Mouse (Mus musculus) neural tube, embryonic 13.5 days (tissue): Measurements from ENCODE around the gene G3bp2. TPM values are rescaled to one million over a fixed set of nuclear protein-coding genes. Genes with fewer than 3 reads are reported as not detected.
"Not testable (repeated sequence)": the region's sequence is repeated elsewhere in the genome, so short reads cannot be mapped to it uniquely, and the experiment has no call there.

Source experiments
- ATAC-seq: fragments of 200-750 bp; cut with Nextera tagmentation; 2 replicates; pipeline ENCODE4 v1.8.0; 2017; ENCODE audit warnings: low read depth, mild to moderate bottlenecking, moderate TSS enrichment, moderate library complexity
- H3K27ac ChIP-seq: fragments of 300-500 bp; sonication (generic); replicated peaks from 2 replicates; pipeline ENCODE4 v1.5.1; 2015; ENCODE audit warnings: moderate library complexity, mild to moderate bottlenecking, inconsistent platforms
- H3K27me3 ChIP-seq: fragments of 300-500 bp; sonication (generic); 2 replicates; pipeline ENCODE4 v1.6.1; 2015; ENCODE audit warnings: mild to moderate bottlenecking, inconsistent platforms
- H3K36me3 ChIP-seq: fragments of 300-500 bp; sonication (generic); 2 replicates; pipeline ENCODE4 v1.6.1; 2015; ENCODE audit warnings: mild to moderate bottlenecking, inconsistent platforms
- H3K4me1 ChIP-seq: fragments of 300-500 bp; sonication (generic); replicated peaks from 2 replicates; pipeline ENCODE4 v1.6.1; 2015; ENCODE audit warnings: inconsistent platforms
- H3K4me2 ChIP-seq: fragments of 300-500 bp; sonication (generic); 2 replicates; pipeline ENCODE4 v1.6.1; 2015; ENCODE audit warnings: inconsistent platforms, mild to moderate bottlenecking, moderate library complexity
- H3K4me3 ChIP-seq: fragments of 300-500 bp; sonication (generic); 2 replicates; pipeline ENCODE4 v1.5.1; 2015; ENCODE audit warnings: mild to moderate bottlenecking, inconsistent platforms
- H3K9ac ChIP-seq: fragments of 300-500 bp; sonication (generic); 2 replicates; pipeline ENCODE4 v1.6.1; 2015; ENCODE audit warnings: moderate library complexity, mild to moderate bottlenecking, inconsistent platforms
- H3K9me3 ChIP-seq: fragments of 300-500 bp; sonication (generic); 2 replicates; pipeline ENCODE4 v1.6.1; 2016; ENCODE audit warnings: inconsistent platforms
- WGBS: fragments of 180-500 bp; shearing (Covaris S2); methylation state at CpG from one replicate; pipeline ENCODE4 v1.1.7; 2015; 5-methylcytosine and 5-hydroxymethylcytosine counted together
- polyA plus RNA-seq: library from polyadenylated mRNA; unstranded; fragments of >200 nt; fragmentation: Nextera tagmentation; extraction: Ambion mirVana; gene quantifications from 2 replicates; pipeline ENCODE4 v1.2.1, GENCODE M21; 2015

G3bp2 gene
- polyA plus RNA-seq, result 380 and 403 TPM in 2 replicates

GRCm38 (mm10) chr5:92083417-92084038 is at the start of gene G3bp2:
TSS of gene G3bp2 (minus strand) at chr5:92083719.
- peak within 1 kb of the TSS; percentile 57 for H3K4me2 ChIP-seq
- no peaks in the 10 kb centered on the region for H3K9me3 ChIP-seq
- peak within 1 kb of the TSS; percentile 97 for H3K27ac ChIP-seq
- under 1% methylated on average over 65 of the region's 65 CpGs for WGBS
- peaks cover 36% of the 10 kb centered on the region for H3K4me1 ChIP-seq
- peak within 1 kb of the TSS; percentile 82 for H3K4me3 ChIP-seq
- ATAC-seq, result peak; percentile 97
- H3K27me3 ChIP-seq, result no peaks in the 10 kb centered on the region
- H3K36me3 ChIP-seq, result no peaks in the 10 kb centered on the region
- H3K9ac ChIP-seq, result peak within 1 kb of the TSS; percentile 86

GRCm38 (mm10) chr5:92133006-92133405 is 49.5 kb upstream of the G3bp2 start:
- Histone ChIP-seq H3K36me3 (peaks cover 30% of the 10 kb centered on the region), H3K4me1 (peaks cover 16% of the 10 kb centered on the region)
- not testable (repeated sequence) for H3K27me3 ChIP-seq, H3K27ac ChIP-seq, H3K4me2 ChIP-seq, H3K9me3 ChIP-seq, H3K9ac ChIP-seq, H3K4me3 ChIP-seq, ATAC-seq
- WGBS, result 71% methylated on average over 4 of the region's 4 CpGs

- ATAC-seq, result no peak
- 94% methylated on average over 4 of the region's 4 CpGs for WGBS
Observed at GRCm38 (mm10) chr5:92132127-92132526, 48.6 kb upstream of the G3bp2 start.

GRCm38 (mm10) chr5:92130040-92130682 is 46.6 kb upstream of the G3bp2 start:
- Histone ChIP-seq H3K4me3 (no peak overlapping the region), H3K4me2 (no peak overlapping the region)
- WGBS, result 90% methylated on average over 6 of the region's 6 CpGs

More at GRCm38 (mm10) chr5:92132127-92132526, 48.6 kb upstream of the G3bp2 start:
- H3K9me3 ChIP-seq, result peaks cover 3% of the 10 kb centered on the region; the same call in 1 of the 2 replicates
- H3K4me2 ChIP-seq, result no peak overlapping the region
- peaks cover 23% of the 10 kb centered on the region for H3K4me1 ChIP-seq
- peaks cover 30% of the 10 kb centered on the region for H3K36me3 ChIP-seq
- H3K27ac ChIP-seq, result no peak overlapping the region
- H3K4me3 ChIP-seq, result no peak overlapping the region
- no peaks in the 10 kb centered on the region for H3K27me3 ChIP-seq
- no peak overlapping the region for H3K9ac ChIP-seq

GRCm38 (mm10) chr5:92129321-92129768 is 45.8 kb upstream of the G3bp2 start:
- peaks cover 48% of the 10 kb centered on the region for H3K36me3 ChIP-seq
- 89% methylated on average over 1 of the region's 1 CpGs for WGBS
- no peak for ATAC-seq

More at GRCm38 (mm10) chr5:92130040-92130682, 46.6 kb upstream of the G3bp2 start:
- peaks cover 3% of the 10 kb centered on the region; the same call in 1 of the 2 replicates for H3K9me3 ChIP-seq
- no peak overlapping the region for H3K27ac ChIP-seq
- no peak for ATAC-seq
- H3K9ac ChIP-seq, result no peak overlapping the region
- H3K27me3 ChIP-seq, result no peaks in the 10 kb centered on the region
- peaks cover 42% of the 10 kb centered on the region for H3K36me3 ChIP-seq
- H3K4me1 ChIP-seq, result peaks cover 7% of the 10 kb centered on the region; the same call in 1 of the 2 replicates

GRCm38 (mm10) chr5:92128570-92128969 is 45.1 kb upstream of the G3bp2 start:
- no peak for ATAC-seq

More at GRCm38 (mm10) chr5:92129321-92129768, 45.8 kb upstream of the G3bp2 start:
- Histone ChIP-seq H3K4me2 (no peak overlapping the region), H3K4me1 (peaks cover 7% of the 10 kb centered on the region; the same call in 1 of the 2 replicates), H3K9me3 (peaks cover 3% of the 10 kb centered on the region; the same call in 1 of the 2 replicates), H3K27ac (no peak overlapping the region), H3K27me3 (no peaks in the 10 kb centered on the region), H3K4me3 (no peak overlapping the region), H3K9ac (no peak overlapping the region)

GRCm38 (mm10) chr5:92127751-92128150 is 44.2 kb upstream of the G3bp2 start:
- Histone ChIP-seq H3K9ac (no peak overlapping the region), H3K9me3 (peaks cover 3% of the 10 kb centered on the region; the same call in 1 of the 2 replicates), H3K27me3 (no peaks in the 10 kb centered on the region), H3K36me3 (peaks cover 52% of the 10 kb centered on the region), H3K27ac (no peak overlapping the region), H3K4me2 (no peak overlapping the region), H3K4me1 (peaks cover 7% of the 10 kb centered on the region; the same call in 1 of the 2 replicates), H3K4me3 (no peak overlapping the region)
- ATAC-seq, result no peak
- 91% methylated on average over 10 of the region's 10 CpGs for WGBS

More at GRCm38 (mm10) chr5:92128570-92128969, 45.1 kb upstream of the G3bp2 start:
- WGBS, result 18% methylated on average over 8 of the region's 8 CpGs
- Histone ChIP-seq H3K4me1 (peaks cover 7% of the 10 kb centered on the region; the same call in 1 of the 2 replicates), H3K27ac (no peak overlapping the region), H3K36me3 (peaks cover 55% of the 10 kb centered on the region), H3K9me3 (peaks cover 3% of the 10 kb centered on the region; the same call in 1 of the 2 replicates), H3K4me3 (no peak overlapping the region), H3K9ac (no peak overlapping the region), H3K4me2 (no peak overlapping the region; the same call in 1 of the 2 replicates), H3K27me3 (no peaks in the 10 kb centered on the region)

- Histone ChIP-seq H3K36me3 (peaks cover 48% of the 10 kb centered on the region), H3K4me1 (peaks cover 7% of the 10 kb centered on the region; the same call in 1 of the 2 replicates), H3K4me3 (no peak overlapping the region), H3K9me3 (peaks cover 2% of the 10 kb centered on the region; the same call in 1 of the 2 replicates), H3K4me2 (no peak overlapping the region), H3K9ac (no peak overlapping the region), H3K27ac (no peak overlapping the region), H3K27me3 (no peaks in the 10 kb centered on the region)
- WGBS, result 64% methylated on average over 9 of the region's 9 CpGs
- ATAC-seq, result no peak
Observed at GRCm38 (mm10) chr5:92127141-92127625, 43.7 kb upstream of the G3bp2 start.

GRCm38 (mm10) chr5:92125446-92125845 is 41.9 kb upstream of the G3bp2 start:
- H3K9ac ChIP-seq, result no peak overlapping the region
- peaks cover 7% of the 10 kb centered on the region; the same call in 1 of the 2 replicates for H3K4me1 ChIP-seq
- no peaks in the 10 kb centered on the region for H3K9me3 ChIP-seq
- no peak overlapping the region for H3K4me3 ChIP-seq
- H3K36me3 ChIP-seq, result peaks cover 41% of the 10 kb centered on the region
- H3K27me3 ChIP-seq, result no peaks in the 10 kb centered on the region
- no peak overlapping the region for H3K27ac ChIP-seq
- no peak for ATAC-seq
- H3K4me2 ChIP-seq, result no peak overlapping the region
- WGBS, result 81% methylated on average over 3 of the region's 3 CpGs

- no peaks in the 10 kb centered on the region for H3K27me3 ChIP-seq
- H3K9me3 ChIP-seq, result no peaks in the 10 kb centered on the region
- no peak overlapping the region for H3K27ac ChIP-seq
- H3K9ac ChIP-seq, result no peak overlapping the region
- WGBS, result 84% methylated on average over 4 of the region's 4 CpGs
- no peak for ATAC-seq
- H3K4me1 ChIP-seq, result 0 out of 2 replicates have a peak, but pooled peaks cover 6% of the 10 kb centered on the region
- H3K4me3 ChIP-seq, result no peak overlapping the region
- no peak overlapping the region for H3K4me2 ChIP-seq
- peaks cover 37% of the 10 kb centered on the region for H3K36me3 ChIP-seq
Observed at GRCm38 (mm10) chr5:92121636-92122035, 38.1 kb upstream of the G3bp2 start.

GRCm38 (mm10) chr5:92117823-92118403 is 34.4 kb upstream of the G3bp2 start:
- no peak overlapping the region for H3K4me2 ChIP-seq
- no peak overlapping the region for H3K27ac ChIP-seq
- H3K4me3 ChIP-seq, result no peak overlapping the region
- no peaks in the 10 kb centered on the region for H3K27me3 ChIP-seq
- peaks cover 11% of the 10 kb centered on the region for H3K36me3 ChIP-seq
- 51% methylated on average over 12 of the region's 12 CpGs for WGBS
- peak; percentile 37; the same call in 1 of the 2 replicates for ATAC-seq
- no peak overlapping the region for H3K9ac ChIP-seq
- H3K4me1 ChIP-seq, result peaks cover 7% of the 10 kb centered on the region
- H3K9me3 ChIP-seq, result no peaks in the 10 kb centered on the region
